Mouse (Mus musculus) ES-E14 (cell line): Measurements from ENCODE around the gene Rnf43. TPM values are rescaled to one million over a fixed set of nuclear protein-coding genes. Genes with fewer than 3 reads are reported as not detected.

ENCODE experiments used
- DNase-seq: peaks from one replicate; pipeline ENCODE4 v3.0.0-alpha.2; 2013; ENCODE audit warnings: low read depth, low spot score
- H3K27ac ChIP-seq: 2 replicates; pipeline ENCODE4 v1.5.1; 2012; ENCODE audit warnings: low read depth, mild to moderate bottlenecking, low read length, moderate library complexity, mixed read lengths; ENCODE audit not compliant: poor library complexity, insufficient read depth, severe bottlenecking
- H3K36me3 ChIP-seq: 2 replicates; pipeline ENCODE4 v1.6.1; 2012; ENCODE audit warnings: mild to moderate bottlenecking, low read length, moderate library complexity, mixed read lengths; ENCODE audit not compliant: control insufficient read depth, poor library complexity, insufficient read depth, severe bottlenecking
- H3K4me1 ChIP-seq, 2 experiments: fragments of 150-350 bp in 1 of 2; sonication (generic) in 1 of 2; 2 replicates each; pipeline ENCODE4 v1.6.1; 2012; ENCODE audit warnings: low read length in 2 of 2, mild to moderate bottlenecking in 1 of 2, mixed read lengths in 1 of 2; ENCODE audit not compliant: control insufficient read depth in 2 of 2, insufficient read depth in 2 of 2, poor library complexity in 1 of 2
- H3K4me3 ChIP-seq, 2 experiments: fragments of 150-350 bp in 1 of 2; sonication (generic) in 1 of 2; 2 replicates each; pipeline ENCODE4 v1.5.1; 2012; ENCODE audit warnings: low read length in 2 of 2, low read depth in 1 of 2, mild to moderate bottlenecking in 1 of 2, mixed read lengths in 1 of 2; ENCODE audit not compliant: insufficient read depth in 1 of 2, poor library complexity in 1 of 2, severe bottlenecking in 1 of 2
- H3K9ac ChIP-seq: 2 replicates; pipeline ENCODE4 v1.6.1; 2012; ENCODE audit warnings: low read depth, mild to moderate bottlenecking, low read length, mixed read lengths; ENCODE audit not compliant: poor library complexity, insufficient read depth, severe bottlenecking
- H3K9me3 ChIP-seq: fragments of 150-350 bp; sonication (generic); 2 replicates; pipeline ENCODE4 v1.6.1; 2012; ENCODE audit warnings: low read depth, mild to moderate bottlenecking, low read length; ENCODE audit not compliant: control insufficient read depth, insufficient read depth
- CHD2 ChIP-seq: IDR thresholded peaks from 2 replicates; pipeline ENCODE4 v1.6.1; 2014; ENCODE audit warnings: mild to moderate bottlenecking, low read depth, low read length, inconsistent platforms
- HCFC1 ChIP-seq: IDR thresholded peaks from 2 replicates; pipeline ENCODE4 v1.6.1; 2012; ENCODE audit warnings: low read length, inconsistent platforms, borderline replicate concordance; ENCODE audit not compliant: insufficient read depth
- MAFK ChIP-seq: IDR thresholded peaks from 2 replicates; pipeline ENCODE4 v1.6.1; 2014; ENCODE audit warnings: mild to moderate bottlenecking, low read depth, low read length, inconsistent platforms; ENCODE audit not compliant: insufficient read depth
- ZC3H11A ChIP-seq: IDR thresholded peaks from 2 replicates; pipeline ENCODE4 v1.6.1; 2012; ENCODE audit warnings: low read depth, mild to moderate bottlenecking, inconsistent platforms, low read length, borderline replicate concordance
- ZNF384 ChIP-seq: IDR thresholded peaks from 2 replicates; pipeline ENCODE4 v1.6.1; 2012; ENCODE audit warnings: low read depth, low read length, inconsistent platforms
- in situ Hi-C, 2 experiments: fragments of 600-800 bp; cut with MboI; formaldehyde crosslinking; loops; one replicate each; pipeline ENCODE4 v1.15.1; 2025; ENCODE audit warnings: low sequenced_read_pairs in 2 of 2, inconsistent platforms in 1 of 2; ENCODE audit not compliant: unreplicated experiment in 2 of 2
- total RNA-seq: library from RNA; depleted of rRNA; stranded (reverse); fragments of 300-350 nt; gene quantifications from 2 replicates; pipeline ENCODE4 v1.2.3, GENCODE M21; 2012; rRNA removed

Gene Rnf43
- 1.1 and 1.2 TPM in 2 replicates for total RNA-seq

DNA sequence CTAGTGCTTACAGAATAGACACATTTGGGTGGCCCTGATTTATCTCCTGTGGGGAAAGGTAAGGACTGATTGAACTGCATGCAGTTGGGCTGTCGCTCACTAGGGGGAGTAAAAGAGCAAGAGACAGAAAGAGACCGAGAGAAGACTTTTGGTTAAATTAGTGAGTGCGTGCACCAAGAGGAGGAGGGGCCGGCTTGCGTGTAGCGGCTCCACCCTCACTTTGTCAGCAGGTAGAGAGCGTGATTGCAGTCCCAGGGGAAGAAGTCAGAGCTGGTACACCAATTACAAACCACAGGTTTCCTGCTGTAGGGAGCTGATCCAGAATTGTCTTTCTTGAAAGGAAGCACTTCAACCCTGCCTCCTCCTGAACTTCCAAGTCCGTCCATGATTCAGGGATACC, at the start of gene Rnf43:
TSS of gene Rnf43 (plus strand) at position 316 of the 400 bp plus-strand sequence.
- no peaks in the 10 kb centered on the region for H3K36me3 ChIP-seq

DNA sequence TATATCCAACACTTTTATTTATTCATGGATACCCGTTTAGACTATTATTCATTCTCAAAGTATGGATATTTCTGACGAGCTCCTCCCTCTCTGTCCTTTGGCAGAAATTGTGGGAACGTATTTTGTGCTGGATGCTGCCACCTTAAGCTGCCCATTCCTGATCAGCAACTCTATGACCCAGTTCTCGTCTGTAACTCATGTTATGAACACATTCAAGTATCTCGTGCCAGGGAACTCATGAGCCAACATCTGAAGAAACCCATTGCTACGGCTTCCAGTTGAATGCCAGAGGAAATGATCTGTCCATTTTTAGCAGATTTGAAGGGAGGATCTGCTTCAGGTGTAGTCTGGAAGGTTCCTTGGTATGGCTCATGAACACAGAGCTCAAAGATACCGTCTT, 48.5 kb upstream of the Rnf43 start:
- DNase-seq = no peak
- Histone ChIP-seq H3K27ac (no peak overlapping the region), H3K36me3 (peaks cover 30% of the 10 kb centered on the region), H3K9ac (no peak overlapping the region), H3K4me1 (0 out of 4 replicates have a peak, but pooled peaks cover 0 to 2% of the 10 kb centered on the region in 2 experiments), H3K4me3 (no peak overlapping the region), H3K9me3 (no peaks in the 10 kb centered on the region)
- no peak for TF ChIP-seq ZNF384
- no peak for TF ChIP-seq HCFC1
- no peak for TF ChIP-seq MAFK
- no peak for TF ChIP-seq CHD2
- TF ChIP-seq ZC3H11A = no peak
- in situ Hi-C loops = no loop called here

More for the DNA sequence above, at the start of gene Rnf43:
- in situ Hi-C loops = no loop called here
- Histone ChIP-seq H3K4me3 (peak within 1 kb of the TSS; percentile 25 to 57; a peak in 3 of 4 replicates), H3K9me3 (no peaks in the 10 kb centered on the region), H3K9ac (peak within 1 kb of the TSS; percentile 6; the same call in 1 of the 2 replicates), H3K4me1 (no peaks in the 10 kb centered on the region), H3K27ac (no peak within 1 kb of the TSS)
- DNase-seq = peak; percentile 93
- TF ChIP-seq ZC3H11A = peak; percentile 82
- TF ChIP-seq MAFK = no peak
- TF ChIP-seq HCFC1 = no peak
- TF ChIP-seq ZNF384 = no peak
- 0 out of 2 replicates have a peak, but pooled peaks have one; percentile 35 for TF ChIP-seq CHD2

GRCm38 (mm10) chr11:87615551-87615950, 47.0 kb upstream of the Rnf43 start:
- in situ Hi-C loops = no loop called here
- H3K27ac ChIP-seq = no peak overlapping the region
- no peak for DNase-seq
- TF ChIP-seq MAFK = no peak
- H3K4me1 ChIP-seq = 0 out of 4 replicates have a peak, but pooled peaks cover 0 to 2% of the 10 kb centered on the region in 2 experiments
- H3K9ac ChIP-seq = no peak overlapping the region
- no peak overlapping the region for H3K4me3 ChIP-seq
- H3K9me3 ChIP-seq = no peaks in the 10 kb centered on the region
- H3K36me3 ChIP-seq = peaks cover 27% of the 10 kb centered on the region

GRCm38 (mm10) chr11:87615952-87616351, 46.6 kb upstream of the Rnf43 start:
- Histone ChIP-seq H3K4me3 (no peak overlapping the region), H3K4me1 (0 out of 4 replicates have a peak, but pooled peaks cover 0 to 2% of the 10 kb centered on the region in 2 experiments), H3K27ac (no peak overlapping the region), H3K9ac (no peak overlapping the region), H3K9me3 (no peaks in the 10 kb centered on the region), H3K36me3 (peaks cover 25% of the 10 kb centered on the region)
- in situ Hi-C loops = no loop called here
- TF ChIP-seq ZC3H11A (no peak), CHD2 (no peak), MAFK (no peak), ZNF384 (no peak), HCFC1 (no peak)
- no peak for DNase-seq

- Histone ChIP-seq H3K27ac (no peak within 1 kb of the TSS), H3K9ac (peak within 1 kb of the TSS; percentile 41), H3K4me3 (peak within 1 kb of the TSS; percentile 48 to 61; a peak in 3 of 4 replicates), H3K9me3 (no peaks in the 10 kb centered on the region), H3K36me3 (peaks cover 16% of the 10 kb centered on the region), H3K4me1 (0 out of 4 replicates have a peak, but pooled peaks cover 0 to 2% of the 10 kb centered on the region in 2 experiments)
- in situ Hi-C loops = no loop called here
- DNase-seq = no peak
- no peak for TF ChIP-seq CHD2
- TF ChIP-seq MAFK = no peak
Observed at GRCm38 (mm10) chr11:87616790-87617474, 45.6 kb upstream of the Rnf43 start, which contains the start of gene Hsf5. Gene Hsf5, plus strand, starts transcription at chr11:87617164.
